Mouse (Mus musculus) A20 (cell line): ENCODE measurements around the gene Gabpb1.
A peak's percentile ranks its signal among the peaks of the same experiment; 100 is the strongest.

ENCODE experiments used
- DNase-seq: peaks from one replicate; pipeline ENCODE4 v3.0.0-alpha.2; 2011; ENCODE audit warnings: low read depth, low spot score

Gene Gabpb1

DNA sequence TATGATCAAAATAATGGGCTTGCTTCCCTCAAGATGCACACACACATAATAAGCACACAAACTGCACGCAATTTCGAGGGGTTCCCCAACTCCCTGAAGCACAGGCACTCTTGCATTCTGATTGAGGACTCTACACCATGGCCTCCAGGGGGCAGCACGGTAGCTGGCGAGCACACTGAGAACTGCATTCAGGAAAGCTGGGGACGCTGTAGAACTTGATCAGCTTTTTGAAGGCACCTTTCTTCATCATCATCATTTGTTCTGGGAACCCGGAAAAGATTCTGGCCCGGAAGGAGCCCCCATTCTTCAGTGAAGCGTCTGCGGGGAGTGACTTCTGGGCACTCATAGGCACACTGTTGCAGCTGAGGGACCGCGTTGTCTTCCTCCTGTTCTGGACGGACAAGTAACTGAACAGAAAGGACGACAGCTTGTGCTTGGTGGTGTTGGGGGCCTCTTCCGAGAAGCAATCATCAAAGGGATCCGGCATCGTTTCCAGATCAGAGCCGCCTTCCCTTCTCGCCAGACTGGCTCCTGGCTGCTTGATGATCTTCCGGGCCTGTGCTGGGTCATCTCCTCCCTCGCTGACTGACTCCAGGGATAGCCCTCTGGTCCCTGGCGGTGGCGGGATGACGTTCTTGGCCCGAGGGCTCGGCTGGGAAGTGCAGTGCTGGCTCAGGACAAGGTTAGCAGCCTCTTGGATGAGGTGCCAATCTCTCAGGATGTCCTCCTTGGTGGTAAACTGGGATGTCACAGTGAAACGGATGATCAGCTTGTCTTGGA is 82.1 kb downstream of the Gabpb1 start:
- peak; percentile 68 for DNase-seq

DNA sequence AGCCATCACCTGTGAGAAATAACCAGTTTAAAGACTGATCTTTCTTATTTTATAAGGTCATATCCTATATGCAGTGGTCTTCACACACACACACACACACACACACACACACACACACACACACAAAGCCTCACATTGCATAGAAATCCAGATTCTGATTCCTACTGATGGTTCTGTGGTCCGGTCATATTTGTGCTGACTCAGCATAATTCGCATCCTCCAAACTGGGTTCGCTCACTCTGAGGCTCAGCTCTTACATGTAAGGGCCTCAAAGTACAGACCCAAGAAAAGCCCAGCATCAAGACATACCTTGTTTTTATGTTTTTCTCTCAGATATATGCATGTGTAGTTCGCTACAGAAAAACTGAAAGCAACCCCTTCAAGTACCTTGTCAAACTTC is 84.8 kb downstream of the Gabpb1 start:
- DNase-seq = no peak

DNA sequence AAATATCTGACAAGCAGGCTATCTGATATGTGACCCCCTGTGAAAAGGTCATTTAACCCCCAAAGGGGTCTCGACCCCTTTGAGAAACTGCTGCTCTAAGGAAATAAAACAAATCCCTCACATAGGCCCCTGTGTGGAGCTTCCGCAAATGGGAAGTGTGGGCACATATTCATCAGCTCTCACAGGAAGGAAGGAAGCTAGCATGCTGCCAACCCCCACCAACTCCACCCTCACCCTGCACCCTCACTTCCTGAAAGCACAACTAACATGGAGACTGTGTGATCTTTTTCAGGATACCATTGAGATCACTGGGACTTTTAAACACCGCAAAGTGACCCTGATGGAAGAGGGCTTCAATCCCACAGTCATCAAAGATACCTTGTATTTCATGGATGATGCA is 88.7 kb downstream of the Gabpb1 start:
- DNase-seq = no peak

DNA sequence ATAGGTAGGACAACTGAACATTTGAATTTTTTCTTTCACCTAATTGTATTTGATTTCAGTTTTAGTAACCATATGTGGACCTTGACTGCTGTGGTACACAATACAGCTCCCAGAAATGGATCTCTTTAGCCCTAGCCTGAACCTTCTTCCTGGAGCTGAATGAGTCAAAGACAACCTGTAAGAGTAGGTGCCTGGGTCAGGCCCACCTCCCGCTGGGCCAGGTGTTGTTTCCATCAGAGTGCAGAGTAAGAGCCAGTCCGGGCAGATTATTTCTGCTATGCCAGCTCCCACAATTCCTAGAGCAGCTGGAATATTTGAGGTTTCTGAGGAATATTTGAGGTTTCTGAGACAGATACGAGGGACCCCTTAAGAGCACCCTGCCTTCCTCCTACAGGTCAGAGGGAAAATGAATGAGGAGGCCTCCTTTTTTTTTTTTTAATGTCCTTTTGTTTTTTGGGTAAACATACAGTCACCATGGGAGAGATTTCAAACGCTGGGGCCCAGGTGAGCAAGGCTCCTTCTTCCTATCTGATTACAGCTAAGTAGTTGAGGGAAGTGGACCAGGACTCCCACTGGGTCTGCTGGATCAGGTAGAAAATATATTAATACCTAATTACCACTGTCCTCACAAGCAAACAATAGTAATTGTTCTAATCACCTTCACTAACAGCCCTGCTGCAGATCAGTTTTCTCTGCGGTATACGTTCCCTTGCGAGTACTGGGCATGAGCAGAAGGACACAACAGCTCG is 91.3 kb downstream of the Gabpb1 start:
- DNase-seq = no peak

DNA sequence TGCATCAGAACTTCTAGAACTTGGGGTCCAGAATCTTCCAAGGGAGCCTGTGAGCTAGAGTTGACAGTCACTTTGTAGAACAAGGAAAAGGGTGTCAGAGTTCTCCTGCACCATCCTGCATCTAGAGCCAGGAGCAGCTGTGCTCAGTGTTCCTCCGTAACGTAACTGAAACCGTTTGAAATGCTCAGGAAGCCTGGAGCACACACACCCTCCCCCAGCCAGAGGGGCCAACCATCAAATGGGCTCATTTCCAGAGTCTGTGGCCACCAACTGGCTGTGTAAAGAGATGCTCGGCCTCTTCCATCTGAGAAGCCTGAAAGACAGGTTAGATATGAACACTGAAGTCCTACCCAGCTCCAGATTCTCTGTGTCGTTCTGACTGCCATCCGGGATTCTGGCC is 92.2 kb downstream of the Gabpb1 start:
- DNase-seq = no peak

DNA sequence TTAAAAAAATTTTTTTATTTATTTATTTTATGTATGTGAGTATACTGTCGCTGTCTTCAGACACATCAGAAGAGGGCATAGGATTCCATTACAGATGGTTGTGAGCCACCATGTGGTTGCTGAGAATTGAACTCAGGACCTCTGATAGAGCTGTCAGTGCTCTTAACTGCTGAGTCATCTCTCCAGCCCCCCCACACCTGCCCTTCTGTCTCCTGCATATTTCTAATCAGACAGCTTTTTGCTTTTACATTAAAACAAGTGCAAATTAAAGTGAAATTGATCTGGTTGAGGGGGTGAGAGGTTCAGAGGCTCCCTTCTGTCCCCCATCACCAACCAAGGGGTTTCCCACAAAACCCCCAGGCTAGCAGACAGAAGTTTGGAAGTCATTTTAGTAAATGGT is 96.9 kb downstream of the Gabpb1 start:
- no peak for DNase-seq
